Mouse (Mus musculus): ENCODE results near the gene Gas2l3.

GRCm38 (mm10) chr10:89483113-89483512 is 39.3 kb upstream of the Gas2l3 start:
- TF ChIP-seq CTCF (IDR thresholded peaks at IDR 0.05; ENCODE audit: extremely low read depth, insufficient read depth, low read length), result no peak
- no peak for TF ChIP-seq POLR2A (IDR thresholded peaks at IDR 0.05; ENCODE audit: extremely low read depth, insufficient read depth, low read length)
